In the genomic region with DNA sequence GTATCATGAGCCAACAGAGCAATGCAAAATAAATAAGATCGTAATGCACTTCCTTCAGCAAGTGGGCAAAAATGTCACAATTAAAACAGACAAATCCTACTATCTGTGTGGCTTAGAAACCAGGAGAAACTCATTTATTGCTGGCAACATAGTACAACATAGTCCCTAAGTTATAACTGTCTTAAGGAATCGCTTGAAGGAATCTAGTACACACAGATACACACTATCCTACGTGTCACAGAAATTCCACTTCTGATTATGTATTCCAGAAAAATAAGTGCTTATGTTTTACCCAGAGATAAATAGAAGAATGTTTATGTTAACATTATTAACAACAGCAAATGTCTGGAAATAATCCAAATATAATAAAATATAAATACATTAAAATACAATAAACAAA, we compare ENCODE assay signal across 16 mouse cellular contexts.
"Had no signal": no experiment of that assay in that cellular context is flagged by ENCODE, and none has a peak within 500 bp of the region (broad histone marks: within the 10 kb centered on the region; RNA-seq: fewer than 3 reads in every experiment).

No protein-coding gene starts in this region.

- H3K4me2 ChIP-seq: neural tube, embryonic 13.5 days; neural tube, embryonic 15.5 days; stomach, embryonic 15.5 days had no signal

- H3K9ac ChIP-seq: neural tube, embryonic 13.5 days; neural tube, embryonic 15.5 days; stomach, embryonic 15.5 days had no signal

- H3K27ac ChIP-seq: neural tube, embryonic 13.5 days; neural tube, embryonic 15.5 days; stomach, embryonic 15.5 days; stomach, postnatal 0 days had no signal

- DNase-seq: retina, postnatal 1 day; right cerebral cortex, adult 18-20 months; right cerebral cortex, postnatal 14 days; right cerebral cortex, postnatal 25 days; right cerebral cortex, postnatal 4 days; spleen, adult 18-20 months; thymus, adult 18-20 months; thymus, adult 2 months; thymus, postnatal 14 days; thymus, postnatal 25 days; thymus, postnatal 36 days; thymus, postnatal 4 days had no signal

- H3K4me3 ChIP-seq: neural tube, embryonic 13.5 days; neural tube, embryonic 15.5 days; stomach, embryonic 15.5 days had no signal

- H3K27me3 ChIP-seq: neural tube, embryonic 13.5 days; neural tube, embryonic 15.5 days; stomach, embryonic 15.5 days had no signal

- H3K36me3 ChIP-seq: neural tube, embryonic 13.5 days; neural tube, embryonic 15.5 days; stomach, embryonic 15.5 days had no signal

- H3K9me3 ChIP-seq: neural tube, embryonic 13.5 days; neural tube, embryonic 15.5 days; stomach, embryonic 15.5 days had no signal

- H3K4me1 ChIP-seq: neural tube, embryonic 13.5 days; neural tube, embryonic 15.5 days; stomach, embryonic 15.5 days had no signal
